Mouse (Mus musculus) cerebellum, adult 8-10 months (tissue): ENCODE measurements around the gene Gm32687.
"Not testable (repeated sequence)": the region's sequence is repeated elsewhere in the genome, so short reads cannot be mapped to it uniquely, and the experiment has no call there.

Source experiments
- DNase-seq: peaks from one replicate; pipeline ENCODE4 v3.0.0; 2022

The Gm32687 gene

DNA sequence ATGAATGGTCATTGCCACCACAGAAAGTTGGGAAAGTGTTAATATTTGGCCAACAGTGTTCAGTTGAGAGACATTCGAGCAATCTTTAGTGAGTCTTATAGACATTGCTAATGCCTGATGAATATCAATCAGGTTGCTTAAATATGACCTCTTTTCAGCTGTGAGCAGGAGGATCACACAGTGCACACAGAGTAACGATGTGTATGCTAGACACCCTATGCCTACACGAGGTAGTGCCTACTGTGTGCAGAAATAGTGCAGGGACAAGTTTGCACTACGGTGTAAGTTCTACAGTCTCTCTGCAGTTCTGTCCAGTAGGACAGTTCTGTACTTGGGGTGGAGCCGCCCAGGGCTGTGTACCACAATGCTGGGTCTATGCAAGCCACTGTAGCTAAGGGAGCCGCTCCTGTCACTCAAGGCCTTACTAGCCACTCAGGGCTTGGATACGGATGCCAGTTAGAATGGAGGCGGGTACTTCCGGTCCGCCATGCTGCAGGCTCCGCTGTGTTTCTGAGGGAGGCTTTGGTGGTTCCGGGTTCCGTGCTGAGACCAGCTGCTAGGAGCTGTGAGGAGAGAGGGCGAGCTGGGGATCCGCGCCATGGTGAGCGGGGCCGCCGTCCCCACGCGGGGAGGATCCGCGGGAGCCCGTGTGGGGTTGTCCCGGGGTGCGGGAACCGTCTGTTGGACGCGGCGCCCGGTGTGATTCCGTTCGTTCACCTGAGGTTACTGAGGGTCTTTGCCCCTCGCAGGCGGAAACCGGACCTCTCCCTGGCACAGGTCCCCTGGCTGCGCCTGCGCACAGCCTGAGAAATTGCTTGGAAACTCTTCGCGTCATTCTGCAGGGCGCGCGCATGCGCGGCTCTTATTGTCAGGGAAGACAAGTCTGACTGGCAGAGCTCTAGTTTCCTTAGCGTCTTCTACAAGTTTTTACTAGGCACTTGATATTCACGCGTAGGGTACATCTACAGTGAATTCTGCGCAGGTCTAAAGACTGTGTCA is at the start of gene Gm32687:
Gm32687 (plus strand) TSS at position 526 of the 999 bp plus-strand sequence.
- peak; percentile 10 for DNase-seq

DNA sequence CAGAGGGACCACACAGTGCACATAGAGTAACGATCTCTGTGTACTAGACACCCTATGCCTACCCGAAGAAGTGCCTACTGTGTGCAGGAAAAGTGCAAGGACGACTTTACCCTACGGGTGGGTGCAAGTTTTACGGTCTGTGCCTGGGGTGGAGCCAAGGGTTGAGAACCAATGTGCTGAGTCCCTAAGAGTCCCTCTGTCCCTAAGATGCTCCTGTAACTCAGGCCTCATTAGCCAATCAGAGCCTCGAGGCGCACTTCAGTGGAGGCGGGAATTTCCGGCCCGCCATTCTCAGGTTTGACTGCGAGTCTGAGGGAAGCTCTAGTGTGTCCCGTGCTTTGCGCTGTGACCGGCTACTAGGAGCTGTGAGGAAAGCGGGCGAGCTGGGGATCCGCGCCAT is 17.5 kb upstream of the Gm32687 start:
- not testable (repeated sequence) for DNase-seq

DNA sequence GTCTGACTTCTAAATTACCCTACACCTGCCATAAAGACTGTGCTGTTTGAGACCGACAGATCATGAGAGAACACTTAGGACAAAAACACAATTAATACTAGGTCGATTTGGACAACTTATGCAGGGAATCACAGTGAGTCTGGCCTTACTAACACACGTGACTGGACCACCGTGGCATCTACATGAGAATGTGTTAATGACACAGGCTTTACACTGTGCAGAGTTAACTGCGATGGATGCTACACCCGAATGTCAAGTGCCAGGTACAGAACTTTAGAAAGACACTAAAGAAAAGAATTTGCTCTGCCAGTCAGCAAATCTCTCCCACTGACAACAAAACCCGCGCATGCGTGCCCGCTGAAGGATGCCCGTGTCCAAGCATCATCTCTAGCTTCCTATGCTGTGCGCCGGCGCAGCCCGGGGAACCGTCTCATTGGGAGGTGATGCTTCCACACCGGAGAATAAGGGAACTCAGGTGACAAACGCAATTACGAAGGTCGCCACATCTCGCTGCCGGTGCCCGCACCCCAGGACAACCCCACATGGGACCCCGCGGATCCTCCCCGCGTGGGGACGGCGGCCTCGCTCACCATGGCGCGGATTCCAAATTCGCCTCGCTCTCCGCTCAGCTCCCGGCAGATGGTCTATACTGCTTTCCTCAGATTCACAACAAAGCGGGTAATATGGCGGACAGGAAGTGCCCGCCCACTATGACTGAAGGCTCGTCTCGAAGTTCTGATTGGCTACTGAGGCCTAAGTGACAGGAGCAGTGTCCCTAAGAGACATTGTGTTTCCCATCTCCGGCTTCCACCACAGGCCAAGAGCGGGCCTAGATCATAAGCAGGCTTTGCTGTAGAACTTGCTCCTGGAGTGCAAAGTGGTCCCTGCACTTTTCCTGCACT is 66.4 kb downstream of the Gm32687 start, which contains the start of gene Zfp781:
Zfp781 (minus strand) TSS at position 639 of the 902 bp plus-strand sequence.
- not testable (repeated sequence) for DNase-seq
